Mouse (Mus musculus): ENCODE measurements around the gene Fbxo34.
"Not testable (repeated sequence)": the region's sequence is repeated elsewhere in the genome, so short reads cannot be mapped to it uniquely, and the experiment has no call there.

The Fbxo34 gene

GRCm38 (mm10) chr14:47567962-47568652 is 117.9 kb downstream of the Fbxo34 start:
- peak; percentile 98 to 99 for DNase-seq

- DNase-seq: not testable (repeated sequence)
These were observed 120.3 kb downstream of the Fbxo34 start, which contains the start of gene Atg14 for GRCm38 (mm10) chr14:47570549-47570948. Atg14 (minus strand) TSS chr14:47570649.

GRCm38 (mm10) chr14:47572707-47573106 is 122.5 kb downstream of the Fbxo34 start:
- peak; percentile 20 to 33 for DNase-seq

- DNase-seq: no peak
These were observed 124.5 kb downstream of the Fbxo34 start for GRCm38 (mm10) chr14:47574721-47575120.

- DNase-seq: no peak
These were observed 126.5 kb downstream of the Fbxo34 start for GRCm38 (mm10) chr14:47576687-47577086.

GRCm38 (mm10) chr14:47578086-47578485 is 127.9 kb downstream of the Fbxo34 start:
- peak; percentile 37 to 62 for DNase-seq

GRCm38 (mm10) chr14:47581280-47581679 is 131.1 kb downstream of the Fbxo34 start:
- no peak for DNase-seq

All from lung, adult 18-20 months (tissue).